Mouse (Mus musculus) embryonic facial prominence, embryonic 11.5 days (tissue): ENCODE results near the gene Col4a2. TPM values are rescaled to one million over a fixed set of nuclear protein-coding genes. Genes with fewer than 3 reads are reported as not detected.
"Not testable (repeated sequence)": the region's sequence is repeated elsewhere in the genome, so short reads cannot be mapped to it uniquely, and the experiment has no call there.

Source experiments
- ATAC-seq: fragments of 200-750 bp; cut with Nextera tagmentation; replicated peaks from 2 replicates; pipeline ENCODE4 v1.8.0; 2017; ENCODE audit warnings: low read depth; ENCODE audit not compliant: insufficient number of reproducible peaks, low FRiP score, low TSS enrichment
- DNase-seq: peaks from one replicate; pipeline ENCODE4 v3.0.0-alpha.2; 2015; ENCODE audit warnings: low spot score
- H3K27ac ChIP-seq: fragments of 300-500 bp; sonication (generic); replicated peaks from 2 replicates; pipeline ENCODE4 v1.5.1; 2014; ENCODE audit warnings: mild to moderate bottlenecking, low read depth, low read length, control low read depth
- H3K27me3 ChIP-seq: fragments of 300-500 bp; sonication (generic); 2 replicates; pipeline ENCODE4 v1.6.1; 2014; ENCODE audit warnings: mild to moderate bottlenecking, low read length, moderate library complexity, mixed read lengths; ENCODE audit not compliant: control insufficient read depth, insufficient read depth
- H3K36me3 ChIP-seq: fragments of 300-500 bp; sonication (generic); replicated peaks from 2 replicates; pipeline ENCODE4 v1.6.1; 2014; ENCODE audit warnings: low read depth, mild to moderate bottlenecking, low read length, moderate library complexity, mixed read lengths; ENCODE audit not compliant: control insufficient read depth, insufficient read depth
- H3K4me1 ChIP-seq: fragments of 300-500 bp; sonication (generic); 2 replicates; pipeline ENCODE4 v1.6.1; 2014; ENCODE audit warnings: low read length, mixed read lengths; ENCODE audit not compliant: control insufficient read depth, insufficient read depth
- H3K4me2 ChIP-seq: fragments of 300-500 bp; sonication (generic); 2 replicates; pipeline ENCODE4 v1.6.1; 2014; ENCODE audit warnings: low read depth, mild to moderate bottlenecking, control low read depth, low read length, moderate library complexity
- H3K4me3 ChIP-seq: fragments of 300-500 bp; sonication (generic); 2 replicates; pipeline ENCODE4 v1.5.1; 2014; ENCODE audit warnings: low read depth, low read length, control low read depth
- H3K9ac ChIP-seq: fragments of 300-500 bp; sonication (generic); replicated peaks from 2 replicates; pipeline ENCODE4 v1.6.1; 2014; ENCODE audit warnings: mild to moderate bottlenecking, control low read depth, low read length
- H3K9me3 ChIP-seq: fragments of 300-500 bp; sonication (generic); replicated peaks from 2 replicates; pipeline ENCODE4 v1.6.1; 2016; ENCODE audit warnings: mild to moderate bottlenecking, low read length, inconsistent platforms, mixed read lengths; ENCODE audit not compliant: control insufficient read depth
- WGBS: fragments of 180-500 bp; shearing (Covaris S2); extraction: QIAGEN DNeasy Blood & Tissue Kit; methylation state at CpG from one replicate; pipeline ENCODE4 v1.1.7; 2014; 5-methylcytosine and 5-hydroxymethylcytosine counted together
- polyA plus RNA-seq: library from polyadenylated mRNA; unstranded; fragments of >200 nt; fragmentation: Nextera tagmentation; extraction: Ambion mirVana; gene quantifications from 2 replicates; pipeline ENCODE4 v1.2.1, GENCODE M21; 2014

Gene Col4a2
- polyA plus RNA-seq, 1 experiment from 2014 or later, result 26.7 TPM

- Histone ChIP-seq H3K4me2 (no peak overlapping the region), H3K27ac (no peak overlapping the region), H3K27me3 (peaks cover 31% of the 10 kb centered on the region), H3K9ac (no peak overlapping the region), H3K9me3 (no peaks in the 10 kb centered on the region), H3K36me3 (no peaks in the 10 kb centered on the region), H3K4me3 (no peak overlapping the region), H3K4me1 (peaks cover 5% of the 10 kb centered on the region; the same call in 1 of the 2 replicates)
- ATAC-seq (no peak), DNase-seq (no peak)
- 65% methylated on average over 3 of the region's 3 CpGs for WGBS
Observed at GRCm38 (mm10) chr8:11482537-11482936, 169.9 kb downstream of the Col4a2 start.

GRCm38 (mm10) chr8:11486142-11486541, 173.5 kb downstream of the Col4a2 start:
- 27% methylated on average over 7 of the region's 7 CpGs for WGBS
- Histone ChIP-seq H3K27me3 (peaks cover 9% of the 10 kb centered on the region), H3K9me3 (no peaks in the 10 kb centered on the region), H3K4me3 (no peak overlapping the region), H3K27ac (no peak overlapping the region), H3K4me1 (no peaks in the 10 kb centered on the region), H3K9ac (no peak overlapping the region), H3K4me2 (no peak overlapping the region), H3K36me3 (no peaks in the 10 kb centered on the region)
- DNase-seq, result peak; percentile 84
- no peak for ATAC-seq

- H3K4me3 ChIP-seq, result no peak overlapping the region
- no peaks in the 10 kb centered on the region for H3K9me3 ChIP-seq
- no peaks in the 10 kb centered on the region for H3K36me3 ChIP-seq
- no peak overlapping the region for H3K4me2 ChIP-seq
- no peaks in the 10 kb centered on the region for H3K4me1 ChIP-seq
- no peak overlapping the region for H3K27ac ChIP-seq
- no peak overlapping the region for H3K9ac ChIP-seq
- peaks cover 2% of the 10 kb centered on the region; the same call in 1 of the 2 replicates for H3K27me3 ChIP-seq
- DNase-seq, result no peak
- 76% methylated on average over 4 of the region's 4 CpGs for WGBS
- no peak for ATAC-seq
Observed at GRCm38 (mm10) chr8:11487229-11487628, 174.6 kb downstream of the Col4a2 start.

- H3K27ac ChIP-seq, H3K4me1 ChIP-seq, H3K4me3 ChIP-seq, H3K36me3 ChIP-seq, DNase-seq, H3K4me2 ChIP-seq, H3K9me3 ChIP-seq, H3K9ac ChIP-seq, ATAC-seq, H3K27me3 ChIP-seq: not testable (repeated sequence)
- 78% methylated on average over 2 of the region's 2 CpGs for WGBS
Observed at GRCm38 (mm10) chr8:11492340-11492739, 179.7 kb downstream of the Col4a2 start.

GRCm38 (mm10) chr8:11497017-11497990, 184.7 kb downstream of the Col4a2 start, which contains the start of gene Naxd:
Gene Naxd (plus strand): TSS chr8:11497506.
- Histone ChIP-seq H3K4me3 (peak within 1 kb of the TSS; percentile 87), H3K36me3 (no peaks in the 10 kb centered on the region), H3K27ac (peak within 1 kb of the TSS; percentile 63), H3K27me3 (no peaks in the 10 kb centered on the region), H3K9me3 (no peaks in the 10 kb centered on the region), H3K9ac (peak within 1 kb of the TSS; percentile 80), H3K4me2 (peak within 1 kb of the TSS; percentile 71), H3K4me1 (no peaks in the 10 kb centered on the region)
- ATAC-seq (peak; percentile 97), DNase-seq (peak; percentile 94)
- 4% methylated on average over 73 of the region's 73 CpGs for WGBS

- H3K9me3 ChIP-seq, result no peaks in the 10 kb centered on the region
- H3K4me1 ChIP-seq, result no peaks in the 10 kb centered on the region
- ATAC-seq (no peak), DNase-seq (no peak)
- no peaks in the 10 kb centered on the region for H3K27me3 ChIP-seq
- peak overlapping the region; percentile 87 for H3K4me3 ChIP-seq
- peak overlapping the region; percentile 57 for H3K4me2 ChIP-seq
- no peaks in the 10 kb centered on the region; the same call in 1 of the 2 replicates for H3K36me3 ChIP-seq
- no peak overlapping the region for H3K9ac ChIP-seq
- 77% methylated on average over 12 of the region's 12 CpGs for WGBS
- H3K27ac ChIP-seq, result no peak overlapping the region
Observed at GRCm38 (mm10) chr8:11498281-11498680, 185.7 kb downstream of the Col4a2 start.

Other genes starting within 250 kb of the Col4a2 start
- 93.6 and 114 TPM in 2 replicates for gene Col4a1, start within 50 bp of the Col4a2 start, polyA plus RNA-seq
- gene Rab20, start 165.9 kb downstream of the Col4a2 start, polyA plus RNA-seq, result 0.79 and 1.7 TPM in 2 replicates
- 88.0 and 91.6 TPM in 2 replicates for gene Naxd, start 184.7 kb downstream of the Col4a2 start, polyA plus RNA-seq
- gene Cars2, start 238.0 kb downstream of the Col4a2 start, polyA plus RNA-seq, result 15.7 and 18.6 TPM in 2 replicates
- 40.1 and 42.7 TPM in 2 replicates for gene Ing1, start 242.8 kb downstream of the Col4a2 start, polyA plus RNA-seq